In the genomic region with DNA sequence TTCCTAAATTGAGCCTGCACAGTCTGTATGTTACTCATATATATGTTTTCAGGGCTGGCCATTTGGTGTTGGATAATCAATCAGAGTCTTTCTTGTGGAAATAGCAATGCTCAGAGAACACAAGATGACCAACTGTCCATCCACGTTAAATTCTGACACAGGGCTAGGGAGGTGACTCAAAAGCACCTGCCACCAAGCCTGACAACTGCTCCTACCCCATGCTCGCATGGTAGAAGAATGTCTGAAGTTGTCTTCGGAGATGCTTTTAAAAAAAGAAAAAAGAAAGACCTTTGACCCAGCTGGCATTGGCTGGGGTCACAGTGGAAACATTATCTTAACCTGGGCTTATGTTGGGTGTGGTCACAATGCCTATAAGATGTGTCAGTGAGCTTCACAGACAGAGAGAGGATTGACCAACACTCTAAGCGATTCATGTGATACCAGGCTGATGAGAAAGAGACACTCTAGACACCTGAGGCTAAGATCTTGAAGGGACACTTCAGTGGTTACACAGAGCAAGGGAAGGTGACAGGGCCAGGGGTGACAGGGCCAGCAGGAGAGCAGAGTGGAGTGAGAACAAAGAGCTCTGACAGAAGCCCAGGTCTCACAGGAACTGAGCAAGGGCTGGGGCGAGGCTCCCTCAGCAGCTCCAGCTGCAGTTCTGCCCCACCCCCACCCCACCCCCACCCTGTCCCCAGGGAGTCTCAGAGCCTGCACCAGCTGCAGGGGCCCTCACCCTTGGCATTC, we compare ENCODE assay signal across 1 mouse cellular context.
TF ChIP-seq lines count a peak whose summit lies in the region.

No protein-coding gene starts in this region.

TF ChIP-seq in C2C12, 6 proteins besides CTCF, POLR2A, EP300 and RAD21:
- TF ChIP-seq CEBPB (IDR thresholded peaks at IDR 0.05; ENCODE audit: low read depth) (peak; percentile 44), MYOD1 (IDR thresholded peaks at IDR 0.05; ENCODE audit: control insufficient read depth, insufficient read length, low read depth) (peak; percentile 50), USF1 (IDR thresholded peaks at IDR 0.05; ENCODE audit: low read depth) (no peak)
